Mouse (Mus musculus) adrenal gland, postnatal 36 days (tissue): ENCODE data around the gene 2310046K23Rik. TPM values are rescaled to one million over a fixed set of nuclear protein-coding genes. Genes with fewer than 3 reads are reported as not detected.
"Not testable (repeated sequence)": the region's sequence is repeated elsewhere in the genome, so short reads cannot be mapped to it uniquely, and the experiment has no call there.

ENCODE experiments used
- DNase-seq, 2 experiments: peaks; one replicate each; pipeline ENCODE4 v3.0.0; 2021; ENCODE audit warnings: mixed read lengths in 1 of 2
- long read RNA-seq, 2 experiments: library from polyadenylated mRNA; stranded (forward); transcript quantifications; one replicate each; pipeline ENCODE4 v2.0.0; 2021; ENCODE audit warnings: borderline sequencing depth in 2 of 2
- total RNA-seq, 2 experiments: library from RNA; stranded (reverse); gene quantifications; 2 replicates each; pipeline ENCODE4 v1.2.3; 2021

The 2310046K23Rik gene
- total RNA-seq: not detected
- long read RNA-seq, experiment 1: 0 reads
- long read RNA-seq, experiment 2: 0 reads

GRCm38 (mm10) chr3:92534411-92534810 lies at the start of gene 2310046K23Rik:
2310046K23Rik (minus strand) TSS chr3:92534511.
- no peak for DNase-seq

- DNase-seq: no peak
Observed at GRCm38 (mm10) chr3:92583164-92583826, 49.0 kb upstream of the 2310046K23Rik start.

GRCm38 (mm10) chr3:92579508-92579907 lies 45.2 kb upstream of the 2310046K23Rik start:
- DNase-seq: no peak

GRCm38 (mm10) chr3:92578652-92579413 lies 44.5 kb upstream of the 2310046K23Rik start:
- no peak for DNase-seq

- no peak for DNase-seq
Observed at GRCm38 (mm10) chr3:92573449-92574041, 39.2 kb upstream of the 2310046K23Rik start, which contains the start of gene Ivl. Ivl (minus strand) TSS chr3:92573735.

GRCm38 (mm10) chr3:92572514-92573155 lies 38.3 kb upstream of the 2310046K23Rik start:
- no peak for DNase-seq

- DNase-seq: no peak
Observed at GRCm38 (mm10) chr3:92568752-92569151, 34.4 kb upstream of the 2310046K23Rik start.

GRCm38 (mm10) chr3:92565418-92565817 lies 31.1 kb upstream of the 2310046K23Rik start:
- no peak for DNase-seq

- DNase-seq: no peak
Observed at GRCm38 (mm10) chr3:92512325-92512724, 22.0 kb downstream of the 2310046K23Rik start.

- DNase-seq: peak; percentile 67 to 71
Observed at GRCm38 (mm10) chr3:92510786-92511185, 23.5 kb downstream of the 2310046K23Rik start.

GRCm38 (mm10) chr3:92508185-92508584 lies 26.1 kb downstream of the 2310046K23Rik start:
- DNase-seq: no peak

GRCm38 (mm10) chr3:92503528-92503927 lies 30.8 kb downstream of the 2310046K23Rik start:
- no peak for DNase-seq

- DNase-seq: no peak
Observed at GRCm38 (mm10) chr3:92500393-92500792, 33.9 kb downstream of the 2310046K23Rik start, which contains the start of gene Sprr4. Sprr4 (minus strand) TSS chr3:92500493.

GRCm38 (mm10) chr3:92490262-92490661 lies 44.0 kb downstream of the 2310046K23Rik start:
- DNase-seq: not testable (repeated sequence)

- DNase-seq: no peak
Observed at GRCm38 (mm10) chr3:92486307-92486706, 48.0 kb downstream of the 2310046K23Rik start.

- DNase-seq: peak; percentile 17 to 25
Observed at GRCm38 (mm10) chr3:92485863-92486262, 48.4 kb downstream of the 2310046K23Rik start, which contains the start of gene Sprr1a. Sprr1a (minus strand) TSS chr3:92485895.

Other genes with a start within 250 kb of the 2310046K23Rik start
- not detected for gene Sprr2a3, start 249.1 kb downstream of the 2310046K23Rik start, total RNA-seq
- gene Sprr2b, start 217.9 kb downstream of the 2310046K23Rik start, total RNA-seq: not detected
- gene Sprr2d, start 195.4 kb downstream of the 2310046K23Rik start, total RNA-seq: not detected
- gene Sprr2e, start 182.4 kb downstream of the 2310046K23Rik start, total RNA-seq: not detected
- not detected for gene Sprr2f, start 169.3 kb downstream of the 2310046K23Rik start, total RNA-seq
- gene Sprr2h, start 148.8 kb downstream of the 2310046K23Rik start, total RNA-seq: not detected
- not detected for gene Sprr2i, start 126.5 kb downstream of the 2310046K23Rik start, total RNA-seq
- not detected for gene Sprr2j-ps, start 116.4 kb downstream of the 2310046K23Rik start, total RNA-seq
- 1 to 10 TPM; 6.5 to 6.6 TPM for gene Gm9774, start 105.1 kb downstream of the 2310046K23Rik start, total RNA-seq
- not detected for gene Sprr2k, start 101.9 kb downstream of the 2310046K23Rik start, total RNA-seq
- not detected for gene Sprr1b, start 95.7 kb downstream of the 2310046K23Rik start, total RNA-seq
- not detected for gene Sprr3, start 75.8 kb downstream of the 2310046K23Rik start, total RNA-seq
- gene Sprr1a, start 48.6 kb downstream of the 2310046K23Rik start, total RNA-seq: not detected
- not detected for gene Sprr4, start 34.0 kb downstream of the 2310046K23Rik start, total RNA-seq
- not detected for gene Ivl, start 39.2 kb upstream of the 2310046K23Rik start, total RNA-seq
- gene Smcp, start 54.5 kb upstream of the 2310046K23Rik start, total RNA-seq: not detected
- gene 2210017I01Rik, start 73.0 kb upstream of the 2310046K23Rik start, total RNA-seq: not detected
- not detected for gene Lce6a, start 87.1 kb upstream of the 2310046K23Rik start, total RNA-seq
- gene Lce1a1, start 113.8 kb upstream of the 2310046K23Rik start, total RNA-seq: not detected
- not detected for gene Lce1b, start 122.4 kb upstream of the 2310046K23Rik start, total RNA-seq
- not detected for gene Lce1a2, start 135.8 kb upstream of the 2310046K23Rik start, total RNA-seq
- not detected for gene Lce1c, start 144.7 kb upstream of the 2310046K23Rik start, total RNA-seq
- not detected for gene Lce1d, start 152.7 kb upstream of the 2310046K23Rik start, total RNA-seq
- gene Lce1e, start 174.6 kb upstream of the 2310046K23Rik start, total RNA-seq: not detected
- gene Lce1f, start 185.8 kb upstream of the 2310046K23Rik start, total RNA-seq: not detected
- not detected for gene Gm38119, start 204.6 kb upstream of the 2310046K23Rik start, total RNA-seq
- not detected for gene Lce1g, start 217.8 kb upstream of the 2310046K23Rik start, total RNA-seq
- not detected for gene Lce1h, start 230.6 kb upstream of the 2310046K23Rik start, total RNA-seq
- gene Lce1i, start 244.4 kb upstream of the 2310046K23Rik start, total RNA-seq: not detected